Mouse (Mus musculus) kidney, postnatal 10 days (tissue): ENCODE measurements around the gene Khdc4.
A peak's percentile ranks its signal among the peaks of the same experiment; 100 is the strongest.

ENCODE experiments used
- DNase-seq: peaks from one replicate; pipeline ENCODE4 v3.0.0; 2021; ENCODE audit warnings: mixed read lengths

The Khdc4 gene

DNA sequence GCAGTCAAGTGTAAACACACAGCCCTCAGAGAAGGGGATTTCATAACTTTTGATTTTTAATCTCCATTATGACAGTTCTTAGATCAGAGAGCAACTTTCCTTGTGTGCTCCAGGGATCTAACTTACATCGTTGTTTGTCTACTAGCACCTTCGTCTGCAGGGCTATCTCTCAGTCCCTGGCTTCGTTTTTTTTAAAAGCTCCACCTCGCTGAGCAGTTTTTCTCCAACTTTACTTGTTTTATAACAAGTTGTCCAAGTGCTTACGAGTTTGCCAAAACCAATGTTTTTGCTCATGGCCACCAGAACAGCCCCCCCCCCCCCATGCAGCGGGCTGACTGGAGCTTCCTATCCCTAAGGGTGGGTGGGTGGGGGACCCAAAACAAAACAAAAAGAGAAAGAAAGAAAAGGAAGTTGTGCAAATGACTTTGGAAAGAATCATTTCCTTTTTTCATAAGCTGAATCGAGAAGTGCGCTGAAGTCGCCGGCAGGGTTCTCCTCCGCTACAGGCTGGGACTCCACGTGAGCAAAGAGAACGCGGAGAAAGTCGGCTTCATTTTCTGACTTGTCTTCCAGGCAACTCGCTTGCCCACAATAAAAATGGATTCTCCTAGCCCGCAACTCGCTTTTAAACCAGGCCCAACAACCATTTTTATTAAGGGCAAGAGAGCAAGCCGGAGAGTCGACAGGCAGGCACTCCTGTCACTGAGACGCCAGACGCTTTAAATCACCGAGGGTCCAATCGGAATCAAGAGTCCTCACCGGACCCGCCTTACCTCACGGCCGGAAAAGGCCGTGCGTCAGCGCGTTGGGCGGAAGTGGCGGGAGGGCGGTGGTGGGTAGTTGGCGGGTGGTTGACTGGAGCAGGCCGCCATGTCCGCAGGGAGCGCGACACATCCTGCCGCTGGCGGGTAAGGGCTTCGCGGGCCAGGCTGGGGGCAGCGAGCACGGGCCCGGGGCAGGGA, at the start of gene Khdc4:
Gene Khdc4, plus strand, starts transcription at position 824 of the 962 bp plus-strand sequence.
- peak; percentile 98 for DNase-seq

DNA sequence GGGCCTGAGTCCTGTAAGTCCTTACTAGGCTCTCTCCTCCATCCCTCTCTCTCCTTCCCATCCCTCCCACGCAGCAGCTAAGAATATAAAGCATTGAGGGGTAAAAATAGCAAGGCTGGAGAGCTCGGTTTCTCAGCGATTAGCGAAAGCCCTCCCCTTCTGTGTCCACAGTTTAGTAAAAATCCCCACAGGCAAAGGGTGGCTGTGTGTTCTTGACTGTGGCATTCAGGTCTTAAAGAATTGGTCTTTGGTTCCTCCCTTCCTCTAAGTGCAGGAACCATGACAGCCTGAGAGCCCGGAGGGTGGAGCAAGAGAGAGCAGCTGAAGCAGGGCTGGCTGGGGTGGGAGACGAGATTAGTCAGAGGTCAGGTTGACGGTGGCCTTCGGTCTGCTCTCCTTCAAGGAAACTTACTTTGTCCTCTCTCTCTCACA, 49.0 kb upstream of the Khdc4 start:
- peak; percentile 40 for DNase-seq

DNA sequence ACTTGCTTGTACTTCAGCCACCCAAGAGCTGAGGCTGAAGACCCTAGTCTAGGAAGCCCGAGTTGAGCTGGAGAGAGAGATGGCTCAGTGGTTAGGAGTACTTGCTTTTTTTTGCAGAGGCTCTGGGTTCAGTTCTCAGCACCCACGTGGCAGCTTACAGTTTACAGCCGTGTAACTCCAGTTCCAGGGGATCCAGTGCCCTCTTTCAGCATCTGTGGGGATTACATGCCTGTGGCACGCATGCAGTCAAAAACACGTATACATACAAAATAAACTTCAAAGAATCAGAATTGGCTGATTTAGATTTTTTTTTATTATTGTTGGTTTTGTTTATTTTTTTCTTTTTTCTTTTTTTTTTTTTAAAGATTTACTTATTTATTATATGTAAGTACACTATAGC, 48.5 kb upstream of the Khdc4 start:
- peak; percentile 23 for DNase-seq

DNA sequence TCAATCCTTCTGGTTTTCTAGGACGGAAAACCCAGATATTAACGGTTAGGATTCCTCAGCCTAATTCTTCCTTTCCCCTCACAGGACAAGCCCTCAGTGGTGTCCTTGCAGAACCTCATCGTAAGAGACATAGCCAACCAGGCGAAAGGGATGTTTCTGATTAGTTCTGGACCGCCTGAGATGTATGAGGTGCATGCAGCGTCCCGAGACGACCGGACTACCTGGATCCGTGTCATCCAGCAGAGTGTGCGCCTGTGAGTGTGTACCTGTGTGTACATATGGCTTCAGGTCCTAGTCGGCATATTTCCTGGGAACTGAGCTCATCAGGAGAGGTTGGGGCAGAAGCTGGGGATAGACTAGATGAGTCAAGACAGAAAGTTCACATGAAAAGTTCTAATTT, 46.4 kb upstream of the Khdc4 start:
- DNase-seq, result no peak

DNA sequence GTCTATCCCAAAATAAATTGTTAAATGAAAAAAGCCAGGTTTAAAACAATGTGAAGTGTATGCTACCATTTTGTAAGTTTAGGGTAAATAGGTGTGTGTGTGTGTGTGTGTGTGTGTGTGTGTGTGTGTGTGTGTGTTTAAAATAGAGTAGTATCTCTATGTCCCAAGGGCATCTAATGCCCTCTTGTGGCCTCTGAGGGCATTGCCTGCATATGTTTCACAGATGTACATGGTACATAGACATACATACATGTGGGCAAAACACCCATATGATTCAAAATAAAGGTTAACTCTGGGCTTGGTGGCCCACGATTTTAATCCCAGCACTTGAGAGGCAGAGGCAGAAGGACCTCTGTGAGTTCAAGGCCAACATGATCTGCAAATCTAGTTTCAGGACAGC, 44.9 kb upstream of the Khdc4 start:
- DNase-seq, result peak; percentile 86

DNA sequence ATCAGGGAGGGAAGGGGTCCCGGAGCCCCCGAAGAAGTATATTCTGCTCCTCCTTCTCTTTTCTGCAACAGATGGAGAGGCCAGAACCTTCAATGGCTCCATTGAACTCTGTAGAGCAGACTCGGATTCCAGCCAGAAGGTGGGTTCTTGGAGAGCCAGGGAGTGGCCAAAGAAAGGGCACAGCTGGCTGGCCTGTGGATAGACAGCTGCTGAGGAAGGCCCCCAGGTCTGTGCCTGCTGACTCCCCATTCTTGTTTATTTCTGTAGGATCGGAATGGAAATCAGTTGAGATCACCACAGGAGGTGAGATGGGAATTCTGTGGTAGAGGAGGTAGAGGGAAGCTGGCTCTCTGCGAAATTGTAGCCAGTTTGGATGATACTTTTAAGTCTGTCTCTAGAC, 42.5 kb upstream of the Khdc4 start:
- DNase-seq, result no peak

DNA sequence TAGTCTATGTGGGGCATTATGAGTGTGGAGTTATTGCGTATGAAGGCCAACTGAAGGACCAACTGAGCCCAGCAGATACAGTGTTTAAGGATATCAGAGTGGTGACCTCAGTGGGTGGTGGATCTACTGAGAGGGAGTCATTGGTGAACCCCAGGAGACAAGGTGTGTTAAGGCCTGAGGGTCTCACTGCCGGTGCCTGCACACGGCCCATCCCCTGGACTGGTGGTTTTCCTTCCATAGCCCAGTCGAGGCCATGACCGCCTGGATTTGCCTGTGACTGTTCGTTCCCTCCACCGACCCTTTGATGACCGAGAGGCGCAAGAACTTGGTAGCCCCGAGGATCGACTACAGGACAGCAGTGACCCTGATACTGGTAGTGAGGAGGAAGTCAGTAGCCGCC, 39.7 kb upstream of the Khdc4 start:
- DNase-seq, result no peak

DNA sequence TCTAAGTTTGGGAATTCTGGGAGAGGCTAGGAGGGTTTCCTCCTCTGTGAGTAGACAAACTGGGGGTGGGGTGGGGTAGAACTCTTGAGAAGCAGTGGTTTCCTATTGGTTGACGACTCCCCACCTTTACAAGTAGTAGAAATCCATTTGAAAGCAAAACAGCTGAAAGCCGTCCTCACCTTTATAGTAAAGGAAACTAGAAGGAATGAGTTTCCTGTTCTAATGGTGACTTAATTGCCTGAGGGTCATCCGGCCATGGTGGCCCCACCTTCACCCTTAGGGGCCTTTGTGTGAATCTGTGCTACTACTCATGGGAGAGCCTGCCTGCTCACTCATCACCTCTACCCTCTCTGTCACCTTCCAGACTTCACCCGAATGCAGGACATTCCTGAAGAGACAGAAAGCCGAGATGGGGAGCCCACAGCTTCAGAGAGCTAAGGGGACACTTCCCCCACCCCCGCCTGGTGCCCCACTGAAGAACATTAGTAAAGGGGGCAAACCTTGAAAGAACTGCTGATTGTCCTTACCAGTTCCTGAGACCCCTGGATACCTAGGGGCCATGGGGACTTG, 39.1 kb upstream of the Khdc4 start:
- DNase-seq, result peak; percentile 7

DNA sequence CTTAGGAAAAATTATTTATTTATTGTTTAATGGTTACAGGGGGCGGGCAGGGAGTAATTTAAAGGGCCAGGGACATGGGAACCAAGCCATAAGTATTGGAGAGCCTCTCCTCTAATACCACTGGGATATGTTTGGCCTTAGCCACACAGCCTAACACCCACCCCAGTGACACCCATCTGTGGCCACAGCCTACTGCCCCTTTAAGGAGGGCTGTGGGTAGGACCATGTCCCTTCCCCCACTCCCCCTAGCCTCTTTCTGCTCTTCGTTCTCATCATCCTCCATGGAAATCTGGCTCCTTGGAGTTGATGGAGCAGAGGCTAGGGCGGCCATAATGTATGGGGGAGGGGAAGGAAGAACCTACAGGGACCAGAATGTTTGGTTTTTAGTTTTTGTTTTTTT, 38.5 kb upstream of the Khdc4 start:
- DNase-seq, result no peak

DNA sequence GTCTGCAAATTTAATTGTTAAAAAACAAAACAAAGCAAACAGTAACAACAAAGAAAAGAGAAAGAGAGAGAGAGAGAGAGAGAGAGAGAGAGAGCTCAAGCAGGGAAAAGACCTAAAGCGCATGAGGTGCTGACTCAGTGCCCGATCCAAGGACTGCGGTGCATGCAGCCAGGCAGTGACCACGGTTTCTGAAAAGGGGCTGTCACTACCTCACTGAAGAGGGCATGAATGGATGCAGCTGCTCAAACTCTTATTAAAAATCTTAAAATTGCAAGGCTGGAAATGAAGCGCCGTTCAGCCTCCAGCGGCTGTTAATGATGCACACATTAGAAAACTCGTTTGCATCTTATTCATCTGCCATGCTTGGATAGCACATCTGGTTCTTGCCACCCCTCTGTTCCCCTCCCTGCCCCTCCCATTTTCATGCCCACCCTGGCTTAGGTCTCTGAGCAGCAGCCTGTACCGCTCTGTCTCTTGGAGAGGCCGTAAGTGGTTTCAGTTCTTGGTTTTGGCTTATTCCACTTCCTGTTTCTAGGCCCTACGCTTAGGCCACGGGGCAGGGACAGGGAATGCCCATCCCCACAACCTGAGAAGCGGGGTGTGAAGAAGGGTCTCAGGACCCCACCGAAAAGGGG, 37.7 kb upstream of the Khdc4 start:
- no peak for DNase-seq

DNA sequence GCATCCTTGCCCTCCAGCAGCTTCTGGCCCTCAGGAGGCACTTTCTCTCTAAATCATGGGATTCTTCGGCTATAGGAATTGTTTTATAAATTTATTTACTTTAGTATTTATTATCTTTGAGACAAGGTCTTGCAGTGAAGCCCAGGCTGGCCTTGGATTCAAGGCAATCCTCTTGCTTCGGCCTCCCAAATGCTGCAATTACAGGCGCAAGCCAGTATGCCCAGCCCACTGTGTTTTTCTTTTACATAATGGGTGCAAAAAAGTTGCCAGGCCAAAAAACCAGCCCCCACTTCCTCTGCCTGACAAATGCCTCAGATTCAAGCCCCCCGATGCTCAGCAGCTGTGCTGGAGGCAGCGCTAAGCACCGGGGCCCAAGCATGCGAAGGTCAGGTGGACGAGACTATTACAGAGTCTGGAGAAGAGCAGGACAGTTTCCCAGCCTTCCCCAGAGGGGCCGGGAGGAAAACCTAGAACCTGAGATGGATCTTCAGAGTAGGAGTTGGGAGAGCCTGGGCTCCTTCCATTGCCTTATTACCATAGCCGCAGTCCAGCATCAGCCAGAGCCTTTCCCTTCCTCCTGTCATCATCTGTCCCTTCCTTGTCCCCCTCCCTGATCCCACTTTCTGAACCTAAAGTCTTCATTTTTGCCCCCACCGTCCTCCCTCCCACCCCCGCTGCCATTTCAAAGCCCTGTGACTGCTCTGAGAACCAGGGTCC, 37.0 kb upstream of the Khdc4 start:
- DNase-seq, result peak; percentile 10

DNA sequence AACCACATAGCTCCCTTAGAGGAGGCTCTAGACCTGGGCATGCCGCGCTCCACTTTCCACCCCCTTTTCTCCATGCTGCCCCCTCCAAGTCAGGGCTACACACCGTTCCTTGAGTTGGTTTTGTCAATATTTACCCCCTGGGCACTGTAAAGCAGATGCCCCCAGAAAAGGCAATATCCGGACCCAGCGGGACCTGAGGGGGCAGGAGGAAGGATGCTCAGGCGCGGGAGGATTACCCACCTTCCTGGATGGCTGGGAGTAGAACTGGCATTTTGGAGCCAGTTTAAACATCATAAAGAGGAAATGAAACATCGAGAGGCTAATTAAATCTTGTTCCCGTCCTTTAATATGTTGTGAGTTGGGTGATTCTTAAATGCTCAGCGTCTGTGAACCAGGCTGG, 36.4 kb upstream of the Khdc4 start:
- DNase-seq, result no peak

DNA sequence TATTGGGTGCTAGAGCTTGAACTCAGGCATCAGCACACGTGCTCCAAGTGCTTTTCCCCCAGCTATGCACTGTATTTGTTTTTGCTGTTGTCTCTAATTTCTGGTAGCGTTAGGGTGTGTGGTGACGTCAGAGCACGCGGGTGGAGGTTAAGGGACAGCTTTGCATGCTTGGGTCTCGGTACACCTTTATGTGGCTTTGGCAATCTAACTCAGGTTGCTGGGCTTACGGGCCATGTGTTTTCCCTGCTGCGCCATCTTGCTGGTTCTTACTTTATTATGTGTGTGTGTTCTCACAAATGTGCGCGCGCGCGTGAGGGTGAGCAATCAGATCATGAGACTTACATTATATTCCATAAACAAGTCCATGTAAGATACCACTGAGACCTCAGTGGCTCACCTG, 35.6 kb upstream of the Khdc4 start:
- no peak for DNase-seq

DNA sequence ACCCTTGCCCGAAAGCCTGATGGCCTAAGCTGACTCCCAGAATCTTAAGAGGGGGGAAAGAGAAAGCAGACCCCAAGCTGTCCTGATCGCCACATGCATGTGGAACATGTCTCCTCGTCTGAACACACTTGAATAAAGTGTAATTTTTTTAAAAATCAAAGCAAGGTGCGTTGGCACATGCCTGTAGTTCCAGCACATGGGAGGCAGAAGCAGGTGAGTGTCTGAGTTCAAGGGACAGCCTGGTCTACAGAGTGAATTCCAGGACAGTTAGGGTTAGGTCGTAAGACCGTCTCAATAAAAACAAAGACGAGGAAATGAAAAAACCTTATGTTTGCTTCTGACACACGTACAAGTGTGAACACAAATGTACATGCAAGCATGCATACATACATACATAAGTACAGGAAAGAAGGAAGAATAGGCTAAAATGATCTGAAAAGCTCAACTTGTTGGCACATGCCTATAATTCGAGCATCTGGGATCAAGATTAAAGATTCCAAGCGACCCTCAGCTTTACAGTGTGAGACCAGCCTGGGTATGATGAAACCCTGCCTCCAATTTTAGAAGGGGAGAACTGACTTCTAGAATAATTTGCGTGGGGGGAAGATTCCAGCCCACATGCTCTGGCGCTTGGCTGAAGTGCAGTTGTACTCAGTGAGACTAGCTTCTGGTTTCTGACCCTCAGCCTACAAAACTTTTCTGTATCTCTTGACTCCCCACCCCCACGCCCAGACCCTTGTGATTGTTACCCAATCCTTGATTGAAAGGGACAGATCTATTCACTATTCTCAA, 34.7 kb upstream of the Khdc4 start:
- DNase-seq, result peak; percentile 18

DNA sequence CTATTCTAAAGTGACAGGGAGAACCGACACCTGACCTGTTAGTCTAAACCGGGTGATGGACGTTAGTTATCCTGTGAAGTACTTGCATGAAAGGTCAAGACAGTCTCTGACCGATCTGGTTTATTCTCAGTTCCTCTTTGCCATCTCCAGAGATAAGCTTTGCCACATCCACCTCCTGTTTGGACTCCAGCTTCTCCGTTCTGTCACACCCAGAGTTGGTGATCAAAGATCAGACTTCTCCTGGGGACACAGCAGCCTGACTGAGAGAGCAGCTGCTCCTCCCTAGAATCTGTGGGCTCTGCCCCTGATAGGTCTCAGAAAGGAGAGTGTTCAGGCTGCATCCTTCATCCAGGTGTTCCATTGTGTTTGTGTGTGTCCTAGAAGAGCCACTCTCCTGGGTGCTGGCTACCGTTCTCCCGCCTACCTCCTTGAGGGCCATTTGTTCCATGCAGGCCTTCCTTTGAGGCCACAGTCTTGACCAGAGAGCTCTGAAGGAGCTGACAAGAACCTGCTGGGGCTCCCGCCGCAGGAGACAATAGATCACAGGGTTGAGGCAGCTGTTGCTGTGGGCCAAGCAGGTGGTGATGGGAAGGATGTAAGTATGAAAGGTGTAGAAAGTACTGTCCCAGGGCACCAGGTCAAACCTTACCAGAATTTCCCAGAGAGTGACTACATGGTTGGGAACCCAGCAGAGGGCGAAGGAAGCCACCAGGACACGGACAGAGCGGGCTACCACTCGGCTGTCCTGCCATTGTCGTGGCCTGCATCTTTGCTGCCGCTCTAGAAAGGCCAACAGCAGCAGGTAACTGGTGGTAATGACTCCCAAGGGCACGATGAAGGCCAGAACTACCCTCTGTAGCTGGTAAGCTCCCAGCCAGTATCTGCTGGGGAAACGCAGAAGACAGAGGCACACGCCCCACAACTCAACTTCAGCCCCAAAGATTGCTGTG, 33.7 kb upstream of the Khdc4 start:
- DNase-seq, result no peak

DNA sequence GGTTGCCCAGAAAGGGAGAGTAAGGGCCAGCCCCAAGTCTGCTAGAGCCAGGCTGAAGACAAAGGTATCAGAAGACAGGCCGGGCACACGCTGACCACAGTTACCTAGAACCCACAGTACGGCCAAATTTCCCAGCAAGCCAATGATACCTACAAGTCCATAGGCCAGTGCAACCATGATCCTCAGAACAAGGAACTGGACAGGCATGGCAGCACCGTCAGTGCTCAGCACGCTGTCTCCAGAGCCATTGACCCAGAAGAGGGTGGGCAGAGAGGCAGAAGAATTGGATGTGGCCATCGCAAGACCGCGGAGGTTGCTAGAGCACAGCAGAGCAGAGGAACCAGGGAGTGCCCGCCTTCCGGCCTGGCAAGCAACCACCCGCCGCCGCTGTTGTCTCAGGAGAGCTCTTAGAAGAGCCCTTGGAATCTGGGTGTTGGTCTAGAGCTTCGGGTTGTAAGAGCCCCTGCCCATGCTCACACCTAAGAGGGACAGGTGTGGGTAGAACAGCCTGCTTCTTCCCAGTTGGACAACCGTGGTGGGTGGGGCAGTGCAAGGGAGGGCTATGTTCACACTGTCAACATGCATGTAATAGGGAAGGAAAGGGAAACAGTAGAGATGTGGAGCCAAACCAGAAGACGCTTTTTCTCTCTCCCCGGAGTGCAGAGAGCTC, 32.6 kb upstream of the Khdc4 start, which contains the start of gene Rxfp4:
Gene Rxfp4, minus strand, starts transcription at position 297 of the 670 bp plus-strand sequence.
- DNase-seq, result peak; percentile 11

DNA sequence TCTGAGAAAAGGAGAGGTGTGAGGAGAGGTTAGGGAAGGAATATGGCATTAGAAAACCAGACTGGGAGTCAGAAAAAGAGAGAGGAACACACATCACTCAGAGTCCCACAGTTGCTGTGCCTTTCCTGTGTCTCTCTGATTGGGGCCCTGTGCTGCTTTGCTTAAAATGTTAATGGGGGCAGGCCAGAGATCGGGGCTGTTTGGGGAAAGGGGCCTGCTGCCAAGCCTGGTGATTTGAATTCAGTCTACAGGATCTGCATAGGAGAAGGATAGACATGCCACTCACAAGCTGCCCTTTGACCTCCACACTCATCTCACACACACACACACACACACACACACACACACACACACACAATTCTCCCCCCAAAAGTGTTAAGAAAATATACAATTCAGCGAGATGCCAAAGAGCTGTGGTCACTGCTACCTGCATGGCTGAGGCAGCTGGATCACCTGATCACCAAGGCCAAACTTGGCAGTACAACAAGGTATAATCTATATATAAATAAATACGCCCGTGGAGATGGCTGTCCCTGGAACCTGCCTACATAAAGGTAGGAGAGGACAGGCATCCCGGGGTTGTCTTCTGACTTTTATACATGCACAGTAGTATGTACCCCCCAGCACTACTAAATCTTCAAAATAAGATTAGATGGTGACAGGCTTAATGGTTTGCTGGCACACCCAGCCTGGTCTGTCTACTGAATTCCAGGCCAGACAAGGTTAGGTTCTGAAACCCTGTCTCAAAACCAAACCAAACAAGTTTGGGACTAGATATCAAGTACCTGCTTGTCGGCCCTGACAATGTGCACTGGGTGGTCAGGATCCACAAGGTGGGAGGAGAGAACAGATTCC, 31.9 kb upstream of the Khdc4 start:
- no peak for DNase-seq

DNA sequence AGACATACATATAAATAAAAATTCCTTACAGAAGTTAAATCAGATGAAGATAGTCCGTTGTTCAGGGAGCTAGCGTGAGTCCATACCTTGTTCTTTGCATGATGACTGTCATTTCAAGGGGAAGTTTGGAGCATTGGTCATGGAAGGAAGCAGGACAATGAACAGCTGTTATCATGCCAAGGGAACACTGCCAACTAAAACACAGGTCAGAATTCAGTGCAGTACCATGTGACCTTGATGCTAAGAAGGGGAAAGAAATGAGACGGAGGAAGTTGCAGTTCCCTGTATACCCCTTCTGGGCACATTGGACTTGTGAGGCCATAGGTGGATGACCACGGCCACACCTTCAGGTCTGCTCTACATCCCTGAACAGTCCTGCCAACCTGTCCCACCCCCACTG, 31.0 kb upstream of the Khdc4 start:
- DNase-seq, result peak; percentile 28

DNA sequence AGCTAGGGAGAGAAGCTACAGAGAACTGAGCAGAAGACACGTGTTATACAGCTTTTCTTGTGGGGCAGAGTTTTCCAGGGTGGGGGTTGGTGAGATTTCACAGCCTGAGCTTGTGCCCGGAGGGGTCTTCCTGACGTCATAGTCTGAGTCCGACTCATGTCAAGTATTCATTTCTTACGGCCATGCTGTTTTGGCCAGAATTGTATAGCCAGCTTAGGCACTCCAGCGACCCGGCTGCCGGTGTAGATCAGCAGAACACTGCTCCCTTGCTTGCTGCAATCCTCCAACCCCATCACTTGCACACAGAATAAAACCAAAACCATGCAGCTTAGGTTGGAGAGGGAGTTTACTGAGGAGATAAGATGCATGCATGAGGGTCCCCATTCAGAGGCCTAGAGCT, 30.0 kb upstream of the Khdc4 start:
- DNase-seq, result no peak
